Mouse (Mus musculus): Measurements from ENCODE around the gene Psmd2. TPM values are rescaled to one million over a fixed set of nuclear protein-coding genes. Genes with fewer than 3 reads are reported as not detected.
"Not testable (repeated sequence)": the region's sequence is repeated elsewhere in the genome, so short reads cannot be mapped to it uniquely, and the experiment has no call there.

Gene Psmd2
- polyA plus RNA-seq, 1 experiment from 2014 or later, result 291 TPM

- ATAC-seq (replicated peaks; ENCODE audit: low FRiP score, low TSS enrichment, low read depth) (no peak), DNase-seq (ENCODE audit: low spot score) (no peak)
- Histone ChIP-seq H3K4me1 (replicated peaks; ENCODE audit: control insufficient read depth, insufficient read depth, low read length) (no peaks in the 10 kb centered on the region), H3K36me3 (ENCODE audit: control insufficient read depth, insufficient read depth, low read length) (no peaks in the 10 kb centered on the region), H3K4me2 (ENCODE audit: low read length) (no peak overlapping the region), H3K9me3 (ENCODE audit: control insufficient read depth, low read length) (no peaks in the 10 kb centered on the region), H3K9ac (ENCODE audit: low read length) (no peak overlapping the region), H3K27ac (ENCODE audit: low read depth) (no peak overlapping the region), H3K4me3 (ENCODE audit: low read depth, low read length) (no peak overlapping the region), H3K27me3 (replicated peaks; ENCODE audit: control insufficient read depth, insufficient read depth, low read length) (no peaks in the 10 kb centered on the region)
- WGBS, result 85% methylated on average over 7 of the region's 7 CpGs
Measured at GRCm38 (mm10) chr16:20643911-20644310, 7.5 kb upstream of the Psmd2 start.

GRCm38 (mm10) chr16:20651947-20652310, 477 bp downstream of the Psmd2 start:
- peaks cover 9% of the 10 kb centered on the region for H3K4me1 ChIP-seq (replicated peaks; ENCODE audit: control insufficient read depth, insufficient read depth, low read length)
- no peak for ATAC-seq (replicated peaks; ENCODE audit: low FRiP score, low TSS enrichment, low read depth)
- peak overlapping the region; percentile 80 for H3K9ac ChIP-seq (ENCODE audit: low read length)
- H3K4me2 ChIP-seq (ENCODE audit: low read length), result peak overlapping the region; percentile 98
- H3K27ac ChIP-seq (ENCODE audit: low read depth), result no peak overlapping the region
- peak overlapping the region; percentile 90 for H3K4me3 ChIP-seq (ENCODE audit: low read depth, low read length)
- no peak for DNase-seq (ENCODE audit: low spot score)
- H3K27me3 ChIP-seq (replicated peaks; ENCODE audit: control insufficient read depth, insufficient read depth, low read length), result no peaks in the 10 kb centered on the region
- WGBS, result 8% methylated on average over 12 of the region's 12 CpGs
- H3K36me3 ChIP-seq (ENCODE audit: control insufficient read depth, insufficient read depth, low read length), result peaks cover 35% of the 10 kb centered on the region
- no peaks in the 10 kb centered on the region for H3K9me3 ChIP-seq (ENCODE audit: control insufficient read depth, low read length)

- WGBS, result 57% methylated on average over 2 of the region's 2 CpGs
- Histone ChIP-seq H3K9ac (ENCODE audit: low read length) (no peak overlapping the region), H3K4me2 (ENCODE audit: low read length) (no peak overlapping the region), H3K9me3 (ENCODE audit: control insufficient read depth, low read length) (no peaks in the 10 kb centered on the region), H3K36me3 (ENCODE audit: control insufficient read depth, insufficient read depth, low read length) (peaks cover 49% of the 10 kb centered on the region), H3K4me1 (replicated peaks; ENCODE audit: control insufficient read depth, insufficient read depth, low read length) (peaks cover 9% of the 10 kb centered on the region), H3K4me3 (ENCODE audit: low read depth, low read length) (no peak overlapping the region), H3K27me3 (replicated peaks; ENCODE audit: control insufficient read depth, insufficient read depth, low read length) (no peaks in the 10 kb centered on the region), H3K27ac (ENCODE audit: low read depth) (no peak overlapping the region)
- DNase-seq (ENCODE audit: low spot score), result no peak
- ATAC-seq (replicated peaks; ENCODE audit: low FRiP score, low TSS enrichment, low read depth), result no peak
Measured at GRCm38 (mm10) chr16:20653315-20653714, 1.9 kb downstream of the Psmd2 start.

GRCm38 (mm10) chr16:20657661-20658060, 6.2 kb downstream of the Psmd2 start:
- Histone ChIP-seq H3K9me3 (ENCODE audit: control insufficient read depth, low read length) (no peaks in the 10 kb centered on the region), H3K4me2 (ENCODE audit: low read length) (no peak overlapping the region), H3K27ac (ENCODE audit: low read depth) (no peak overlapping the region), H3K4me3 (ENCODE audit: low read depth, low read length) (no peak overlapping the region), H3K36me3 (ENCODE audit: control insufficient read depth, insufficient read depth, low read length) (peaks cover 92% of the 10 kb centered on the region), H3K27me3 (replicated peaks; ENCODE audit: control insufficient read depth, insufficient read depth, low read length) (no peaks in the 10 kb centered on the region), H3K4me1 (replicated peaks; ENCODE audit: control insufficient read depth, insufficient read depth, low read length) (peaks cover 4% of the 10 kb centered on the region), H3K9ac (ENCODE audit: low read length) (no peak overlapping the region)
- no peak for DNase-seq (ENCODE audit: low spot score)
- no peak for ATAC-seq (replicated peaks; ENCODE audit: low FRiP score, low TSS enrichment, low read depth)
- 91% methylated on average over 4 of the region's 4 CpGs for WGBS

- not testable (repeated sequence) for H3K9me3 ChIP-seq (ENCODE audit: control insufficient read depth, low read length); H3K4me2 ChIP-seq (ENCODE audit: low read length); ATAC-seq (replicated peaks; ENCODE audit: low FRiP score, low TSS enrichment, low read depth); H3K4me3 ChIP-seq (ENCODE audit: low read depth, low read length); DNase-seq (ENCODE audit: low spot score); H3K27ac ChIP-seq (ENCODE audit: low read depth); H3K27me3 ChIP-seq (replicated peaks; ENCODE audit: control insufficient read depth, insufficient read depth, low read length); H3K4me1 ChIP-seq (replicated peaks; ENCODE audit: control insufficient read depth, insufficient read depth, low read length); H3K9ac ChIP-seq (ENCODE audit: low read length)
- H3K36me3 ChIP-seq (ENCODE audit: control insufficient read depth, insufficient read depth, low read length), result peaks cover 14% of the 10 kb centered on the region
- 96% methylated on average over 3 of the region's 6 CpGs for WGBS
Measured at GRCm38 (mm10) chr16:20668013-20668412, 16.6 kb downstream of the Psmd2 start, which contains the start of gene Eif4g1. Gene Eif4g1, plus strand, starts transcription at chr16:20668313.

GRCm38 (mm10) chr16:20670291-20670690, 18.8 kb downstream of the Psmd2 start:
- peaks cover 12% of the 10 kb centered on the region for H3K4me1 ChIP-seq (replicated peaks; ENCODE audit: control insufficient read depth, insufficient read depth, low read length)
- no peaks in the 10 kb centered on the region for H3K27me3 ChIP-seq (replicated peaks; ENCODE audit: control insufficient read depth, insufficient read depth, low read length)
- H3K9me3 ChIP-seq (ENCODE audit: control insufficient read depth, low read length), result no peaks in the 10 kb centered on the region
- H3K9ac ChIP-seq (ENCODE audit: low read length), result no peak overlapping the region
- ATAC-seq (replicated peaks; ENCODE audit: low FRiP score, low TSS enrichment, low read depth) (no peak), DNase-seq (ENCODE audit: low spot score) (no peak)
- no peak overlapping the region for H3K4me2 ChIP-seq (ENCODE audit: low read length)
- 92% methylated on average over 3 of the region's 3 CpGs for WGBS
- no peak overlapping the region for H3K4me3 ChIP-seq (ENCODE audit: low read depth, low read length)
- H3K36me3 ChIP-seq (ENCODE audit: control insufficient read depth, insufficient read depth, low read length), result peaks cover 10% of the 10 kb centered on the region
- no peak overlapping the region for H3K27ac ChIP-seq (ENCODE audit: low read depth)

GRCm38 (mm10) chr16:20671886-20672285, 20.4 kb downstream of the Psmd2 start:
- 23% methylated on average over 6 of the region's 6 CpGs for WGBS
- ATAC-seq (replicated peaks; ENCODE audit: low FRiP score, low TSS enrichment, low read depth), result no peak
- H3K27ac ChIP-seq (ENCODE audit: low read depth), result no peak overlapping the region; the same call in 1 of the 2 replicates

GRCm38 (mm10) chr16:20672500-20672902, 21.0 kb downstream of the Psmd2 start:
- Histone ChIP-seq H3K27me3 (replicated peaks; ENCODE audit: control insufficient read depth, insufficient read depth, low read length) (no peaks in the 10 kb centered on the region), H3K4me3 (ENCODE audit: low read depth, low read length) (peak overlapping the region; percentile 79), H3K27ac (ENCODE audit: low read depth) (peak overlapping the region; percentile 92), H3K4me2 (ENCODE audit: low read length) (peak overlapping the region; percentile 67), H3K9ac (ENCODE audit: low read length) (peak overlapping the region; percentile 91), H3K36me3 (ENCODE audit: control insufficient read depth, insufficient read depth, low read length) (peaks cover 28% of the 10 kb centered on the region), H3K9me3 (ENCODE audit: control insufficient read depth, low read length) (no peaks in the 10 kb centered on the region), H3K4me1 (replicated peaks; ENCODE audit: control insufficient read depth, insufficient read depth, low read length) (peaks cover 12% of the 10 kb centered on the region)
- under 1% methylated on average over 25 of the region's 38 CpGs for WGBS
- DNase-seq (ENCODE audit: low spot score) (peak; percentile 95), ATAC-seq (replicated peaks; ENCODE audit: low FRiP score, low TSS enrichment, low read depth) (peak; percentile 93)

More at GRCm38 (mm10) chr16:20671886-20672285, 20.4 kb downstream of the Psmd2 start:
- Histone ChIP-seq H3K36me3 (ENCODE audit: control insufficient read depth, insufficient read depth, low read length) (peaks cover 22% of the 10 kb centered on the region), H3K9ac (ENCODE audit: low read length) (0 out of 2 replicates have a peak overlapping the region, but pooled peaks have one; percentile 20), H3K27me3 (replicated peaks; ENCODE audit: control insufficient read depth, insufficient read depth, low read length) (no peaks in the 10 kb centered on the region), H3K4me1 (replicated peaks; ENCODE audit: control insufficient read depth, insufficient read depth, low read length) (peaks cover 12% of the 10 kb centered on the region), H3K4me2 (ENCODE audit: low read length) (peak overlapping the region; percentile 67), H3K9me3 (ENCODE audit: control insufficient read depth, low read length) (no peaks in the 10 kb centered on the region), H3K4me3 (ENCODE audit: low read depth, low read length) (peak overlapping the region; percentile 79)
- no peak for DNase-seq (ENCODE audit: low spot score)

GRCm38 (mm10) chr16:20672965-20673705, 21.7 kb downstream of the Psmd2 start:
- DNase-seq (ENCODE audit: low spot score), result peak; percentile 73
- H3K27ac ChIP-seq (ENCODE audit: low read depth), result peak overlapping the region; percentile 92
- WGBS, result under 1% methylated on average over 51 of the region's 78 CpGs

More at GRCm38 (mm10) chr16:20672965-20673705, 21.7 kb downstream of the Psmd2 start:
- Histone ChIP-seq H3K9ac (ENCODE audit: low read length) (peak overlapping the region; percentile 91), H3K4me3 (ENCODE audit: low read depth, low read length) (peak overlapping the region; percentile 79), H3K36me3 (ENCODE audit: control insufficient read depth, insufficient read depth, low read length) (peaks cover 34% of the 10 kb centered on the region), H3K4me2 (ENCODE audit: low read length) (peak overlapping the region; percentile 67), H3K27me3 (replicated peaks; ENCODE audit: control insufficient read depth, insufficient read depth, low read length) (no peaks in the 10 kb centered on the region), H3K4me1 (replicated peaks; ENCODE audit: control insufficient read depth, insufficient read depth, low read length) (peaks cover 12% of the 10 kb centered on the region), H3K9me3 (ENCODE audit: control insufficient read depth, low read length) (no peaks in the 10 kb centered on the region)
- peak; percentile 9 for ATAC-seq (replicated peaks; ENCODE audit: low FRiP score, low TSS enrichment, low read depth)
